Mouse (Mus musculus) cortical plate, adult 2 months (tissue): Measurements from ENCODE around the gene Ramp2.

Source experiments
- CTCF ChIP-seq: fragments of 200-500 bp; IDR thresholded peaks from 2 replicates; pipeline ENCODE4 v1.5.1; 2011; ENCODE audit warnings: mild to moderate bottlenecking, control low read depth, low read length; ENCODE audit not compliant: insufficient read depth; ENCODE audit errors: extremely low read depth
- POLR2A ChIP-seq: fragments of 200-500 bp; IDR thresholded peaks from 2 replicates; pipeline ENCODE4 v1.6.1; 2011; ENCODE audit warnings: mild to moderate bottlenecking, low read length, control low read depth; ENCODE audit not compliant: insufficient read depth; ENCODE audit errors: extremely low read depth

DNA sequence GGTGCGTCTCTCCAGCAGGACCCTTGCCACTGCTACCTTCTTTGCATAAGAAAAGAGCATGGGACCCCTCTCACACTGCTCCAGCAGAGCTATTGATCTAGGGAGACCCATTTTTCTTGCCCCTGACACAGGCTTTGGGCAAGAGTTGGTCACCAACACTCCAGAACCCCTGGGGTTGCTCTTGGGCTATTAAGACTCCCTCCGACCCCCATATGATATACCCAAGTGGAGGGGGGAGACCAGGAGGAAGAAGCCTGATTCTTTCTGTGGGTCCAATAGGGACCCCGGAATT, 18.1 kb downstream of the Ramp2 start:
- TF ChIP-seq CTCF (no peak), POLR2A (no peak)
